Mouse (Mus musculus) left cerebral cortex, adult 11 months (tissue): ENCODE measurements around the gene Vat1l.
A peak's percentile ranks its signal among the peaks of the same experiment; 100 is the strongest.

Source experiments
- DNase-seq: peaks from one replicate; pipeline ENCODE4 v3.0.0; 2022; ENCODE audit warnings: low spot score

Vat1l gene

DNA sequence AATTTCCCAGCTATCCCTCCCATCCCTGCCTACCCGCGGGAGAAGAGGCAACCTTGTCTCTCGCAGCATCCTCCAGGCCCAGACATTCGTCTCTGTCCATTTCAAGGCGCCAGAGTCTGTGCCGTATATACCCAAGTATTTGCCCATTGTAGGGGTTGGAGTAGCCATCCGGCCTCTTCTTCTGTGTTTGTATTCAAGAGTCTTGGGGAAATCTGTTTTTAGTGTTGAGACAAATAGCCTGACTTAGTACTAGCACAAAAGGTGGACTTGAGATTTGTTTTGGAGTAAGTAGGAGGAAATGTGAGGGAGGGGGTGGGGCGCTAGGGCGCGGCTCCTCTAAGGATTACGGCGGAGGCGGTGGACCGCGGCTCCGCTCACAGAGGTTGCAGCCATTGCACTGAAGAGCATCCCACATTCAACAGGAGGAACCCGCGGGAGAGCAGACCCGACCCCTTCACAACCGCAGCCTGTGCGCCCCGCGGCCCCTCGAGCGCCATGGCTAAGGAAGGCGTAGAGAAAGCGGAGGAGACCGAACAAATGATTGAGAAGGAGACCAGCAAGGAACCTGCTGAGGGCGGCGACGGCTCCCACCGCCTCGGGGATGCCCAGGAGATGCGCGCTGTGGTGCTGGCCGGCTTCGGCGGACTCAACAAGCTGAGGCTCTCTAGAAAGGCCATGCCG lies at the start of gene Vat1l:
Gene Vat1l, plus strand, starts transcription at position 392 of the 681 bp plus-strand sequence.
- DNase-seq: peak; percentile 13

DNA sequence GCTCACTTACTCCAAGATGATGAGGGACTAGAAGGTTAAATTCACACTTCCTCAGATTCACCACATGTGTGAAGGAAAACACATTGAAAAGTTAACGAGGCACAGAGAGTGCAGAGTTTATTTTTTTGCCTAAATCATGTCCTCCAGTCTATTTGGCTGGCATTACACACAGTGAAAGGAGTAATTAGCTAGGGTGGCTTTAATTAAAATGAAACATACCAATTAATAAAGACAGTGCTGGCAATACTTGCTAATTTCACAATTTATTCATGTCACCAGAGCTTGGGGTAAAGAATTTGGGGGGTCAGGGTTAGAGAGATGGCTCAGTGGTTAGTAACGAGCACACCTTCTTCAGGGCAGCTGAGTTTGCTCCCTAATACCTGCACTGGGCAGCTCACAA lies 46.8 kb upstream of the Vat1l start:
- no peak for DNase-seq

DNA sequence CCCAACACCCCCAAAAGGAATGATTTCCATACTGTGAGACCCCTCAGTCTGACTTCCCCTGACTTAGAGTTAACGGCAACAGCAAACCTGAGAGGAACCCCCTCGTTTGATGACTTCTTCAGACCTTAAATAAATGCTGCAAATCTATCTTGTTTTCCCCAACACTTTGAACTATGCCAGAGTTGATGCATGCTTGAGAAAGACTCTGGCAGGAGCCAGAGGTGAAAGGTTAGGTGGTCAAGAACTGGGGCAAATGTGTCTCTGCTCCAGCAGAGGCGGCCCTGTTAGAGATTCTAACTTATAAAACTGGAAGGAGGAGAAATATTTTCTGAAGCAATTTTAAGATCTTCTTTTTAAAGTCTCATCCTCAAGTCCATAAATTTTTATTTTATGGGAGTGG lies 45.7 kb upstream of the Vat1l start:
- no peak for DNase-seq

DNA sequence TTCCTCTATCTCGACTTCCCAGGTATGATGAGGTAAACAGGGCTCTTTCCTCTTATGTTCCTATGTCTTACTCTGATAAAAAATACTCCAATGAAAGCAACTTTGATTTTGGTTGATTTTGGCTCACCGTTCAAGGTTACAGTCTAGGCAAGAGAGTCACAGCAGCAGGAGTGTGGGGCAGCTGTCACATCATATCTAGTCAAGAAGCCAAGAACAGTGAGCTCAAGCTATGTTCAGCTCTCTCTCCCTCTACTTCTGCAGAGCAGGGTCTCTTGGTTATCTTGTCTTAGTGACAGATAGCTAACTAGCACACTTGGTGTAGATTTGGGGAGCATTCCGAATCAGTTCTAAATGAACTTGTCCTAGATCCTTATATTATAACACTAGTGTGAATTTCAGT lies 41.5 kb upstream of the Vat1l start:
- DNase-seq: no peak

DNA sequence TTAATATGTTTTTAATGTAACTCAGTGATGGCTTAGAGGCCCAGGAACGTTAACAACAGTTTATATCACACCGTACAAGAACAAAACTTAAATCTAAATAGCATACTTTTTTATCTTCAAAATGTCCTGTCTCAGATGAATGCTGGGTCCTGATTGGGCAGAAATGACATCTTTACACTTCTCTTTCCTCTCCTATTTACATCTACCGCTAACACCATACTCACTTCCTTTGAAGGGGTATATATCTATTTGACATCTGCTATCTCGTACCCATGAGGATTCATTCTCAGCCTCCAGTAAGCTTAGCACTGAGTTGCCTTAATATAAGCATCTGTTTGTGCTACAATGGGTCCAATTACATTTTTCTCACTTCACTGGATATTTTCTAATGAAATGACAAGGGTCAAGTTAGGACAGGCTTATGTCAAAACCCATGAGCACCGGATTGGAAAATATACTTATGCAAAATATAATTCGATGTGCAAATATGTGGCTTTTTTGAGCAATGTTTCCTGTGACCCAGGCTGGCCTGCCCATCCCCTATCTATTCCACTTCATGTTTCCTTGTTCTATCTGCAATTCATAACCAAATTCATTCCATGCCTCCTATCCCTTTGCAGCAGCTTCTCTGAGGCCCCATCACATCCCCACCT lies 40.8 kb upstream of the Vat1l start:
- DNase-seq: no peak

DNA sequence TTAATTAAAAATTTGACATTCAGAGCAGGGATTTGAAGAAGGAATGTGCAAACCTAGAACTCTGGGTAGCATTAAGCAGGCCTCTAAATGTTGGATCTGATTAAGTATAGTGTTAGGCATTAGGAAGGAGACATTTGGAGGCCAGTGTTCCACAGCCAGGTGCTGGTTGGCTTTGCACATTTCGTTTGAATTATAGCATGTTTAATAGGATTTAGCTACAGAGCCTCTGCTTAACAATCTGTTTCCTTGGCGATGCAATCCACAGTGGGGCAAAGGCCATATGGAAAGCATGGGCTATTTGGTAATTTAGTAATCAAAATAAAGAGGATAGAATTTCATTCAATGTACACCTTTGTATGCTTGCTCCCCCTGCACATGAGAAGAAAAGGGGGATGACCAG lies 39.7 kb upstream of the Vat1l start:
- DNase-seq: no peak

DNA sequence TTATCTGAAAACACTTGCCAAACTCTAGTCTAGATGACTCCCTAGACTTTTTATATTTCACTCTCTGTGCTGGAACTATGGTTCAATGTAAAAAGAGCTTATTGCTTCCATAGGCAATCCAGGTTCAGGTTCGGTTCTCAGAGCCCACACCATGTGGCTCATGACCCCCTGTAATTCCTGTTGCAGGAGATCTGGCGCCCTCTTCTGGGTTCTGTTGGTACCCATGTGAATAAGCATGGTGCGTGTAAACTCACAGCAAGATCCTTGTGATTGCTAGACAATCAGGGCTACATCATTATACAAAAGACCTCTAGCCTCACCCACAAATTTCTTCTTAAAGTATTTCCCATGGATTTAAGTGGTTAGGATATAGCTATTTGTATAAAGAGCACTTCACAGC lies 28.7 kb upstream of the Vat1l start:
- DNase-seq: no peak

DNA sequence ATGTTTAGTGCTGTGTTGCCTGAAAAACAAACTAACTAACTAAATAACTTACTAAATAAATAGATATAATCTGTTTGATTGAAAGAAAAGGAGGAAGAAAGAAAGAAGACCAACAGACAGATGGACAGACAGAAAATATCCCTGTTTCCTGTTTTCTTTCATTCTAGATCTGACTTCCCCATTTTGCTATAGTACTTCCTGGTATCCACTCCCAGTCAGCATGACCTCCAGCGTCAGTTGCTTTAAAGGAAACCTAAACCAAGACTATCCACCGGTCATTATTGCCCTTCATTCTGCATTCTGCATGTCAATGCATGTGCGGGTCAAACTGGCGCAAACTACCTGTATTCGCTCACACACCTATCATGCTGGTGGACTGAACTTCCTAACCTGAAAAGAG lies 12.1 kb upstream of the Vat1l start:
- no peak for DNase-seq

DNA sequence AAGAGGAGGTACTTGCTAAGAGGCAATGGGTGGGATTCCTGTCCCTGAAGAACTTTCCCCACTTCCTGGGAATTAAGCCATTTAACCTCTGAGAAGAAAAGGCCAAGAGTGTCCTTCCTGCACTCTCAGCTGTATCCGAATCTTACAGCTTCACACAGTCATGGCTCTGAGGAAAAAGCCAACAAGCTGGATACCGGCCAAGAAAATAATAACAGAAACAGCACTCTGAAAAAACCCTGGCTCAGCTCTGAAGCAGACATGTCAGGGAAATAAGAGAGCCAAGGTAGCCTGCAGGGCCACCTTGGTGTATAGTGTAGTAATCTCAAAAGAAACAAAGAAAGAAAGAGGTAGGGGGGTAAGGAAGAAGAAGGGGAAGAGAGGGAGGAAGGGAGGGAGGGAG lies 6.4 kb upstream of the Vat1l start:
- no peak for DNase-seq

DNA sequence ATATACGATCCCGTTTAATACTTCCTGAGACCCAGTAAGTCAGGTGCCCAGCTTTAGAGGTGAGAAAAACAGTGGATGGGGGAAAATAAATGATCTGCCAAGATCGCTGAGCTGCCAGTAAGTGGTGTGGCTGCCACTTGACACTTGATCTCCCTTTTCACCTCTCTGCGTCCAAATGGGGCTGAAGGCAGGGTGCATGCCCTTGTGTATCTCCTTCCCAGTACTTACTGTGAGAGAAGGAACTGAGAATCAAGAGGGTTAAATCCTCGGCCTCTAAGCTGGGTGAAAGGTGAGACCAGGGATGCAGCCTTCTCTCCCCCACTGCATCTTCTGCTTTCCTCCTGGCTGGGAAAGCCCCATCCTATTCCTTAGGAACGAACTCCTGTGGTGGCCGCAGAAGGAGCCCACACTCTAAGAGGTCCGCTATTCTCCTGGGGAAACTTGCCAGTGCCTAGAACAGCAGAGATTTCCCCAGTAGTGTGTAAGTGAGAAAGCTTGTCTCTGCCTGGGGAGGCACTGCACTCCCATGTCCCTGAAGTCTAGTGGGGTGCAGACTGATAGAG lies 1.1 kb downstream of the Vat1l start:
- DNase-seq: no peak

DNA sequence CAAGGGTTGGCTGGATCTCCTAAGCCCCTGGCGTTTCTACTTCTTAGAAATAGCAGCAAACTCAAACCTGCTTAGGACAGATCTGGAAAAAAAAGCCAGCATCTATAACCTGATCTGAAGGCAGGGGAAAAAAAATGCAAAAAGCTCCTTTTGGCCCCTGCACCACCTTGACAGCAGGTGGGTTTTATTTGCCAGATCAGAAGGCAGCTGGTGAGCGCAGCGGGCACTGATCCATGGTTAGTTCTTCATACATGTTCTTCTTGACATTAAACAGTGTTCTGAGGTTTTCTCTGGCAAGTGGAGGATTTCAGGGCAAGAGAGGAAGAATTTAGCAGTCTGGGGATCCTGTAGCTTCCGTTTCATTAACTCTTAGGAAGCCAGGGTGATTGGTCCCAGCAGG lies 1.6 kb downstream of the Vat1l start:
- DNase-seq: no peak

DNA sequence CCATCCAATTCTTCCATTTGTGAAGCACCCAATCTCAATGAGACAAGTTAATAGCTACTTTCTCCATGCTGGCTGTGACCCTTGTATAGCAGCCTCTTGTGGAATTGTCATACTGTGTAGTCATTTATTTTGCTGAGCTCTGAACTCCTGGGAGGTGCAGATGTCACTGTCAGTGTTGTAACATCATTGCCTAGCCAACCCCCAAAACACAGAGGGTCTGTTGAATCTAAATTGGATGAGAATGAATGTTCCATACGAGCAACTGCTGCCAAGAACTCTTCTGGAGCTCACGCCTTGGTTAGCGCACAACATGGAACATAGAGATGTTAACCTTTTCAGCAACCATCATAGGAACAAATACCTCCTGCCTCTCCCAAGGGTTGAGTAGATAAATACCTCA lies 15.4 kb downstream of the Vat1l start:
- DNase-seq: no peak

DNA sequence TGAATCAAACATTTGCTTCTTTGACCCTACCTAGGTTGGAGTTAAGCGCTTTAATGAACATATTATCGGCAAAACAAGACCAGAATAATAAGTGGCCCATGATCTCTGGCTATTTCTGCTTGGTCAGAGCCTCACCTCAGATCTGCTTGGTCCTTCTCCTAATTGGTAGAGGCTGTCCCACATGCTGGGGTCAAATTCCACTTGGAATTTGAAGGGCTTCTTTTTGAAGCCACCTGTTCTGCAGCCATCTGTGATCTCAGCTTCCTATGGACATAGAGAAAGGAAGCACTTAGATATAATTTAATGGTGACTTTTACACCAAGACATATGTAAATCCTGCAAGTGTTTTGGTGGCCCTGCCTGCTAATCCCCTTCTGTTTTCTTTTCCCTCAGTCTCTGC lies 16.6 kb downstream of the Vat1l start:
- DNase-seq: no peak

DNA sequence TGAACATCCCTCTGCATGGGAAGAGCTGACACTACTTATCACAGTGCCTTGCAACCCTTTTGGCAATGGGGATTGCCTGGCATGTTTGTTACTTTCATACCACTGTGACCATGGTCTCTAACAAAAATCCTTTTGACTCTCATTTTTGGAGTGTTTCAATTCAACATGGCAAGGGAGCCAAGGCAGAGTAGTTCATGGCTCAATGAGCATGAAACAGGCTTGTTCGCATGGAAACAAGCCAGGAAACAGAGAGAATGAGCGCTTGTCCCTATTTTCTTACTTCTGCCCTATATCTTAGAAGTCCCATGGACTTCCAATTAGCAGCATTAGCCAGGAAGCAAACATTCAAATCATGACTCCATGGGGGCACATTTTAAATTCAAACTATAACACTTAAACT lies 18.6 kb downstream of the Vat1l start:
- DNase-seq: no peak

DNA sequence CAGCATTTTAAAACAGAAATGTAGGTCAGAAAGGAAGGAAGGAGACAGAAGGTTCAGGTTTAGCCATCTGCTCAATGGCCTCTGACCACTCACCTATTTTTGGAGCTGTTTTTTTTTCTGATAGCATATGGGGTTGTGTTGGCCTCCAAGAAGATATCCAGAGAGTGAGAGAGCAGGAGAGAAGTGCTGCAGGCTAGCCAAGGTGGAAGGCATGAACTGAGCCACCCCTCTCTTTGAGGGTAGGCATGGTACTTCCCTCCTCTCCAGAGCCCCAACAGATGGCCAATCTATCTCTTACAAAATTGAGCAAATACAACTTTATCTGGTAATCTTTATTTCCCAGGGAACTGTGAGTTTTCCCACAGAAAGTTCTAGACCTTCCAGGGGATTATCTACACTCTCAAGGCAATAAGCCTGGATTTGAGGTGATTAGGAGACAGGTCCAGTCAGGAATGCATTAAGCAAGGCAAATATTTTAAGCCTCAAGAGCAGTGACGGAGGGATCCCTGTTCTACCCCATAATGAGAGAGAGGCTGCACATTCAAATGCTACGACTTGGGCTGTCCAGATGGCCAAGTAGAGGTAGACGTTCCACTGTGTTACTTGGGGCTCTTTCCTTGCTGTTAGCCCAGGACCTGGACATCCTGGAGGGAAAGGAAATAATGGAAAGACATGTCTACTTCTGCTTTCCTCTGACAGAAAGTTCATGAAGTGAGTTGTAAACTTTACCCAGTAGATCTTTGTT lies 46.1 kb downstream of the Vat1l start:
- DNase-seq: no peak

DNA sequence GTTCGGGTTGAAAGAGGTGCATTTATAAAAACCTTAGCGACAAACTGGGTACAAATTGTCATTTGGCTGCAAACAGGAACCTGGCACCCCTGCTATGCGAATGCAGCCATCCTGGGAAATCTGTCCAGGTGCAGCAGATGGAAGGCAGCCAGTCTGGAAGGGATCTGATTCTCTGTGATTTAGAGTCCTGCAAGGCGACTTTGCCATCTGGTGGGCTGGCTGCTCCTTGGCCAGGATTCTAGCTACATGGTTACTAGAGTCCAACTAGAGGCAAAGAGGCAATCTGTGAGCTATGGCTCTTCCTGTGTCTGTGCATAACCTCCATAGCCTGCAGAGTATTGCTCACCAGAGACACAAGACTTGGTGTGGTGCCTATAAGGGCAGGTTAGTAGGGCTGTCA lies 53.3 kb downstream of the Vat1l start:
- DNase-seq: no peak

DNA sequence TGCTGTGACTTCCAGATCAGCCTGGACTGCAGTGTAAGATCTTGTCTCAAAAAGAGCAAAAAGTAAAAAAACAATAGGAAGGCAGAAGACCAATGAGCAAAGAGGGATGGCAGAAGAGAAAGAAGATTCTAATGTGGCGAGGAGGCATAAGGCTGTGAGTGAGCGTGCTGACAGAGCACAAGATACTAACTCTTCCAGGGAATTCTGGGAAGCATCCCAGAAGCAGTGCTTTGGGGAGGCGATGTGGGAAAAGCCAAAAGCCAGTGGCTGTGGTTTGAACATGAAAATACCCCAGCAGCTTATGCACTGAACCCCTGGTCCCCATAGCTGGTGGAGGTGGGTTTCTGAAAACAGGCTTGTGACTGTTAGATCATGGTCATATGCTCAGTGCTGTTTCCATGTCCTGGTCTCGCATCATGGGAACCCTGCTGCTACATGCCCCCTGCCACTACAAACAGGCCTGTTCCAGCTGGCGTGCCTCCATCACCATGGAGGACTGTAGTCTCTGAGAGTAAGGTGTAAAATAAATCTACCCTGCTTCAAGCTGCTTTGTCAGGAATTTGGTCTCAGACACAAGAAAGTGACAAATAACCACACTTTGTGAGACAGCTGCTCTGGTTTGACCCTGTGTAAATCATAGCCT lies 54.4 kb downstream of the Vat1l start:
- DNase-seq: no peak

DNA sequence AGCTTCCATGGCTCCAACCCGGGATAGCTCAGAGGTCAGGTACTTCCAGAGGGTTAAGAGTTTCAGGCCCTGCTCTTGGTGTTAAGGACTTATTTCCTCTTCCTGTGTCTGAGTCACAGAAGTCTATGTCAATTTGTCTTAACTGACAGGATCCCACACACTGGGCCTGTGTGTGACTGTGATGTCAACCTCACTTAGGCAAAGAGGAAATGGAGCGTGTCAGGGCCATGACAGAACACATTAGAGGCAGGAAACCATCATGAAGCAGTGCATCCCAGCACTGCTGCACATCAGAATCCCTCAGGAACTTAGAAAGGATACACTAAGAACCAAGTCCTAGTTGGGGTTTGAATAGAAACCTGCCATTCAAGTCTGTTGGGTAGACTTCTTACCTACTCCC lies 56.9 kb downstream of the Vat1l start:
- no peak for DNase-seq

DNA sequence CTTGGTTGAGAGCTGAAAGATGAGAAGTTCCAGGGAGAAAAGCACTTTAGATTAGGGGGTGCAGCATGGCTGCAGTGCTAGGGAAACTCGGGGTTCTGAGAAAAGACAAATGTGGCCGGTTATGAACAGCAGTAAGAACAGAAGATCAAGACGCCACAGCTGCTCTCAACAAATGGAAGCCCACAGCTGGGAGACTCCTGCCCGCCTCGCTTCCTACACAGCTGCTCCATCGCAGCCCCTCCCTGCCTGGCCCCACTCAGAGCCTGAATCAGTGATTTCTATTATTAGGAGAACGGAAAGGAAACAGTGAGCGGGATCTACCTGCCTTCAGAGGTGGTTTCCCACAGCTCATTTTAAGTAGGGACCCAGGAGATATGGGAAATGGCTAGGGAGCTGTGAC lies 69.1 kb downstream of the Vat1l start:
- no peak for DNase-seq

DNA sequence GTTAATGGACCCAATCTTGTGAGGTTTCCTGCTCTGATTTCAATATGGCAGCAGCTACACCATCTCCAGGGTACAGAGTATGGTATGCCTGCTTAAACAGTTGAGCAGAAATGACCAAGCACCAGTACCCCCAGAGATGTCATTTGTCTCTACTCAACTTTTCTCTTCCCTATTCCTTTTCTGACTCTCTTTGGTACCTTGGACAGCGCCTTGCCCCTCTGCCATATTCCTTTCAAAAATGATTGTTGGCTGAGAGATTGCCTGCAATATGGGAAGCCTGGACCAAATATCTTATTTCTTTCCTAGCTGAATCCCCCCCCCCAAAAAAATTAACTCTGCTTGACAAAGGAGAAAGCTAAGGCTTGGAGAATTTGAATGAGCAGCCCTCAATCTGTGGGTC lies 75.7 kb downstream of the Vat1l start:
- no peak for DNase-seq

DNA sequence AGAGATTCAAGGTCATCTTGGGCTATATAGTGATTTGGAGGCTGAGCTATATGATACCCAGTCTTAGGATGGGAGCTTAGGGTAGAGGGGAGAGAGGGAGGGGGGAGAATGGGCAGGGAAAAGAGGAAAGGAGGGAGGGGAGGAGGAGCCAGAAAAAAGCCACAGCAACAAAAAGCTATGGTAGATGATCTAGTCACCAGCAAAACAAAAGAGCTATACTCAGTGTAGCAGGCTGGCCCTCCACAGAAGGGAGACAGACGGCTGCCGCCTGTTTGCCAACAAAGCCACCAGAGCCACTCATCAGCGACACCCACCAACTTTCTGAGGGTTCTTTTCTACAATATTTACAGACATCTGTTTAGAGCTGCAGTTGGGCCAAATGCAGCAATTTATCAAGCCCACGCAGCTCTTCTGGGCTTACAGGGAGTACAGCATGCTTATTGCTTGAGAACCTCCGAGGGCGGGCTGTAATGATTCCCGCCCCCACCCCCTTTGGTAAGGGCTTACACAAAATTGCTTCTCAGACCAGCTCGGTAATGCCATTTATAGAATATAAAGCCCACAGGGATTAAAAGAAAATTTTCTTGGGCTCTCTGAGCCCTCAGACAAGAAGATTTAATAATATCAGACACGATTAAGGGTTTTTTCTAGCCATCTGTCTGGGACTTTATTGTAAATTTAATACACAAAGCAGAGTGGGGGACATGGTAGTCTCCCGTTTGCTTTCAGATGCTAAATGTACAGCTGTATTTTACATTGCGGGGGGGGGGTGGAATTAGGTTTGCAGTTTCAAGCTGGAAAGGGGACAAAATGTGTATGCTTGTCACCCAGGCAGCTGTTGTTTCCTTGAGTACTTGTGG lies 89.7 kb downstream of the Vat1l start:
- peak; percentile 59 for DNase-seq

DNA sequence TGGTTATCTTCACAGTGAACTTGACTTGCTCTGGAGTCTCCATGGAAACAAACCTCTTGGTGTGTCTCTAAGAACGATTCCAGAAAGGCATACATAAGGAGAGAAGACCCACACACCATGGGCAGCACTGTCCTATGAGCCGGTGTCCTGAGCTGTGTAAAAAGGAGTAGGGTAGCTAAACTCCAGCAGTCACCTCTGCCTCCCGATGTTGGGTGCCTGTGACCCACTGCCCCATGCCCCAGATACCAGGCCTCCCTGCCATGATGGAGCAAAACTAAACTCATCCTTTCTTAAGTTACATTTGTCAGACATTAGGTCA lies 90.3 kb downstream of the Vat1l start:
- DNase-seq: no peak
